Comparison of ENCODE assay signal across 17 mouse cellular contexts in the genomic region with DNA sequence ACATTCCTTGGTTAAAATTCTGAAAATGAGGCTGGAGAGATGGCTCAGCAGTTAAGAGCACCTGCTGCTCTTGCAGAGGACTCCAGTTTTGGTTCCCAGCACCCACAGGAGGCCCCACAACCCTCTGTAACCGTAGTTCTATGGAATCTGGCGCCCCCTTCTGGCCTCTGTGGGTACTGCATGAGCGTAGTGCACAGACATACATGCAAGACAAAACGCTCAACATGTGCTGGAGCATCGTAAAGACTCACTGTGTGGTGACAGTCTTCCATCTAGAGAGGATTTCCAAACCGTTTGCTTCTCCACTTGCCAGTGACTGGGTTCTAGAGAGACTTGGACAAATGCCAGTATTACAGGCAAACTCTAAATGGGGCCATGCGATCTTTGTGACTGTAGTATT.
DNase-seq lines count a peak whose midpoint lies in the region; ATAC-seq and TF ChIP-seq lines count a peak whose summit lies in the region.
"Had no signal": no experiment of that assay in that cellular context is flagged by ENCODE, and none has a peak within 500 bp of the region (broad histone marks: within the 10 kb centered on the region; RNA-seq: fewer than 3 reads in every experiment).

No protein-coding gene starts in this region.

- peak; percentile 63 for TF ChIP-seq CTCF in heart, adult 2 months (IDR thresholded peaks at IDR 0.05)
- TF ChIP-seq CTCF in MEL (IDR thresholded peaks at IDR 0.05 in 2 of 3, conservative IDR thresholded peaks at IDR 0.05 in 1 of 3; ENCODE audit: control insufficient read depth in 1 of 3, insufficient read depth in 1 of 3, low read depth in 2 of 3, low read length in 3 of 3, poor library complexity in 1 of 3, severe bottlenecking in 1 of 3) = peak; percentile 41 to 67 (median 48)
- TF ChIP-seq CTCF in olfactory bulb, adult 2 months (IDR thresholded peaks at IDR 0.05; ENCODE audit: insufficient read depth, low read depth, low read length) = peak; percentile 26; the same call in 1 of the 2 replicates

- no peak overlapping the region for H3K4me3 ChIP-seq in heart, adult 2 months
- no peak overlapping the region for H3K4me3 ChIP-seq in midbrain, embryonic 11.5 days (ENCODE audit: low read depth, low read length)
- no peak overlapping the region for H3K4me3 ChIP-seq in midbrain, embryonic 10.5 days
- H3K4me3 ChIP-seq in MEL (ENCODE audit: control insufficient read depth in 1 of 2, insufficient read depth in 1 of 2, low read depth in 2 of 2, low read length in 2 of 2) = no peak overlapping the region
- no peak overlapping the region for H3K4me3 ChIP-seq in olfactory bulb, adult 2 months (ENCODE audit: insufficient read depth, low read depth, low read length)
- H3K4me3 ChIP-seq: embryonic facial prominence, embryonic 10.5 days; forebrain, embryonic 15.5 days; heart, embryonic 10.5 days; hindbrain, embryonic 10.5 days; kidney, embryonic 15.5 days; liver, embryonic 15.5 days; midbrain, embryonic 12.5 days; neural tube, embryonic 13.5 days had no signal

- no peaks in the 10 kb centered on the region for H3K27me3 ChIP-seq in heart, adult 2 months (ENCODE audit: control insufficient read depth, insufficient read depth, low read length)
- no peaks in the 10 kb centered on the region for H3K27me3 ChIP-seq in midbrain, embryonic 11.5 days (ENCODE audit: control insufficient read depth, insufficient read depth, low read length)
- no peaks in the 10 kb centered on the region for H3K27me3 ChIP-seq in midbrain, embryonic 10.5 days (ENCODE audit: low read depth, poor library complexity, severe bottlenecking)
- no peaks in the 10 kb centered on the region for H3K27me3 ChIP-seq in MEL (ENCODE audit: control insufficient read depth in 1 of 2, insufficient read depth in 2 of 2, low read length in 2 of 2)
- H3K27me3 ChIP-seq: forebrain, embryonic 15.5 days; kidney, embryonic 15.5 days; liver, embryonic 15.5 days; midbrain, embryonic 12.5 days; neural tube, embryonic 13.5 days had no signal

- no peak overlapping the region for H3K27ac ChIP-seq in heart, adult 2 months
- no peak overlapping the region for H3K27ac ChIP-seq in midbrain, embryonic 11.5 days (ENCODE audit: low read depth, low read length)
- no peak overlapping the region for H3K27ac ChIP-seq in midbrain, embryonic 10.5 days (replicated peaks)
- H3K27ac ChIP-seq in MEL (ENCODE audit: control insufficient read depth, low read depth, low read length) = no peak overlapping the region
- H3K27ac ChIP-seq in olfactory bulb, adult 2 months (ENCODE audit: insufficient read depth, low read depth, low read length) = no peak overlapping the region
- H3K27ac ChIP-seq: embryonic facial prominence, embryonic 10.5 days; forebrain, embryonic 15.5 days; heart, embryonic 10.5 days; hindbrain, embryonic 10.5 days; kidney, embryonic 15.5 days; liver, embryonic 15.5 days; midbrain, embryonic 12.5 days; neural tube, embryonic 13.5 days had no signal

- H3K9ac ChIP-seq in heart, adult 2 months (ENCODE audit: low read depth, low read length) = no peak overlapping the region
- no peak overlapping the region for H3K9ac ChIP-seq in midbrain, embryonic 11.5 days (ENCODE audit: low read length)
- H3K9ac ChIP-seq in MEL (ENCODE audit: control insufficient read depth, low read depth, low read length, poor library complexity, severe bottlenecking) = no peak overlapping the region
- H3K9ac ChIP-seq: forebrain, embryonic 15.5 days; kidney, embryonic 15.5 days; liver, embryonic 15.5 days; midbrain, embryonic 12.5 days; neural tube, embryonic 13.5 days had no signal

- intact Hi-C loops in heart, adult 2 months (cut with DNase I) = no loop called here

- ATAC-seq in midbrain, embryonic 11.5 days (ENCODE audit: low FRiP score) = no peak
- ATAC-seq: forebrain, embryonic 15.5 days had no signal

- no peak for TF ChIP-seq POLR2A in heart, adult 2 months (IDR thresholded peaks at IDR 0.05; ENCODE audit: insufficient read depth, low read depth, low read length)
- TF ChIP-seq POLR2A in MEL (IDR thresholded peaks at IDR 0.05; ENCODE audit: control insufficient read depth in 1 of 2, insufficient read depth in 1 of 2, low read depth in 1 of 2, low read length in 2 of 2, poor library complexity in 1 of 2) = no peak
- no peak for TF ChIP-seq POLR2A in olfactory bulb, adult 2 months (IDR thresholded peaks at IDR 0.05; ENCODE audit: insufficient read depth, low read depth, low read length)

- no peak overlapping the region for H3K4me2 ChIP-seq in midbrain, embryonic 11.5 days
- H3K4me2 ChIP-seq: forebrain, embryonic 15.5 days; kidney, embryonic 15.5 days; liver, embryonic 15.5 days; midbrain, embryonic 12.5 days; neural tube, embryonic 13.5 days had no signal

- H3K9me3 ChIP-seq in midbrain, embryonic 11.5 days (ENCODE audit: control insufficient read depth, low read length) = 0 out of 2 replicates have a peak, but pooled peaks cover 3% of the 10 kb centered on the region
- peaks cover 16% of the 10 kb centered on the region; the same call in 1 of the 2 replicates for H3K9me3 ChIP-seq in midbrain, embryonic 10.5 days (replicated peaks)
- no peaks in the 10 kb centered on the region for H3K9me3 ChIP-seq in MEL (replicated peaks; ENCODE audit: insufficient read depth, low read length)
- H3K9me3 ChIP-seq: forebrain, embryonic 15.5 days; heart, embryonic 10.5 days; liver, embryonic 15.5 days had no signal

- no peaks in the 10 kb centered on the region for H3K4me1 ChIP-seq in heart, adult 2 months (ENCODE audit: control insufficient read depth, insufficient read depth, low read length)
- H3K4me1 ChIP-seq in midbrain, embryonic 11.5 days (ENCODE audit: control insufficient read depth, insufficient read depth, low read length) = no peaks in the 10 kb centered on the region
- no peaks in the 10 kb centered on the region for H3K4me1 ChIP-seq in midbrain, embryonic 10.5 days
- peaks cover 6 to 9% of the 10 kb centered on the region in 2 experiments for H3K4me1 ChIP-seq in MEL (ENCODE audit: control insufficient read depth in 1 of 2, insufficient read depth in 2 of 2, low read length in 2 of 2)
- H3K4me1 ChIP-seq in olfactory bulb, adult 2 months (ENCODE audit: control insufficient read depth, insufficient read depth, low read length) = no peaks in the 10 kb centered on the region
- H3K4me1 ChIP-seq: embryonic facial prominence, embryonic 10.5 days; forebrain, embryonic 15.5 days; heart, embryonic 10.5 days; hindbrain, embryonic 10.5 days; kidney, embryonic 15.5 days; liver, embryonic 15.5 days; midbrain, embryonic 12.5 days; neural tube, embryonic 13.5 days had no signal

- no peaks in the 10 kb centered on the region for H3K36me3 ChIP-seq in heart, adult 2 months (ENCODE audit: control insufficient read depth, insufficient read depth, low read length)
- H3K36me3 ChIP-seq in midbrain, embryonic 11.5 days (ENCODE audit: control insufficient read depth, insufficient read depth, low read length) = no peaks in the 10 kb centered on the region
- no peaks in the 10 kb centered on the region for H3K36me3 ChIP-seq in midbrain, embryonic 10.5 days
- no peaks in the 10 kb centered on the region for H3K36me3 ChIP-seq in MEL (ENCODE audit: control insufficient read depth in 1 of 2, insufficient read depth in 2 of 2, low read length in 2 of 2)
- H3K36me3 ChIP-seq: embryonic facial prominence, embryonic 10.5 days; forebrain, embryonic 15.5 days; heart, embryonic 10.5 days; hindbrain, embryonic 10.5 days; kidney, embryonic 15.5 days; liver, embryonic 15.5 days; midbrain, embryonic 12.5 days; neural tube, embryonic 13.5 days had no signal

- TF ChIP-seq EP300 in heart, adult 2 months (IDR thresholded peaks at IDR 0.05; ENCODE audit: insufficient read depth, low read depth, low read length) = no peak
- no peak for TF ChIP-seq EP300 in MEL (IDR thresholded peaks at IDR 0.05; ENCODE audit: low read depth in 1 of 2, low read length in 2 of 2)

- peak; percentile 10 for TF ChIP-seq RAD21 in MEL (IDR thresholded peaks at IDR 0.05; ENCODE audit: low read depth, low read length)

- no peaks in the 10 kb centered on the region for H3K79me2 ChIP-seq in heart, adult 2 months (replicated peaks; ENCODE audit: control insufficient read depth, insufficient read depth, low read length)
- no peaks in the 10 kb centered on the region for H3K79me2 ChIP-seq in MEL (ENCODE audit: control insufficient read depth, insufficient read depth, low read length, poor library complexity)

- WGBS in heart, adult 2 months = 80% methylated on average over 7 of the region's 7 CpGs
- 84% methylated on average over 7 of the region's 7 CpGs for WGBS in midbrain, embryonic 11.5 days
- WGBS in midbrain, embryonic 10.5 days = 81% methylated on average over 7 of the region's 7 CpGs
- 78% methylated on average over 7 of the region's 7 CpGs for WGBS in olfactory bulb, adult 2 months

- DNase-seq in heart, adult 2 months = no peak
- DNase-seq in heart, adult 11 months = no peak
- DNase-seq in midbrain, embryonic 11.5 days (ENCODE audit: low spot score, missing footprints) = peak; percentile 87
- no peak for DNase-seq in midbrain, embryonic 10.5 days (ENCODE audit: low spot score)
- DNase-seq in MEL (ENCODE audit: low read depth, low spot score) = peak; percentile 12
- DNase-seq in cerebellum, postnatal 4 days (ENCODE audit: low spot score in 2 of 2) = no peak
- DNase-seq in heart, adult 8-10 months (ENCODE audit: low spot score) = no peak
- DNase-seq: adrenal gland, adult 2 months had no signal

TF ChIP-seq in MEL, 35 proteins besides CTCF, POLR2A, EP300 and RAD21:
- TF ChIP-seq MXI1 (IDR thresholded peaks at IDR 0.05; ENCODE audit: low read depth, low read length) = no peak
- no peak for TF ChIP-seq NRF1 (IDR thresholded peaks at IDR 0.05; ENCODE audit: insufficient read depth, low read depth, low read length, poor library complexity, severe bottlenecking)
- TF ChIP-seq RCOR1 (IDR thresholded peaks at IDR 0.05; ENCODE audit: low read depth, low read length) = no peak
- no peak for TF ChIP-seq CHD2 (IDR thresholded peaks at IDR 0.05; ENCODE audit: low read length)
- TF ChIP-seq SMC3 (IDR thresholded peaks at IDR 0.05; ENCODE audit: low read depth, low read length) = peak; percentile 20; the same call in 1 of the 2 replicates
- no peak for TF ChIP-seq UBTF (IDR thresholded peaks at IDR 0.05; ENCODE audit: borderline replicate concordance, insufficient read depth, low read depth, low read length)
TF ChIP-seq in MEL: peak in this region for 1.

Comparison
In these comparisons a context has a peak if more than half of its experiments do, and no peak if none do; other contexts are left out.
1. DNase-seq: peak in midbrain, embryonic 11.5 days (single experiment) and MEL (single experiment); none in heart, adult 2 months (0 of 2), heart, adult 11 months (single experiment), midbrain, embryonic 10.5 days (single experiment), cerebellum, postnatal 4 days (0 of 2) and heart, adult 8-10 months (single experiment).
2. Peak in every context shown above with its lines, with median percentiles within 50 percentile points of each other: CTCF ChIP-seq.